In genomic region chr8:19247280-19247679, GRCm38 (mm10) we compare ENCODE assay signal across 44 mouse cellular contexts. TPM values are rescaled to one million over a fixed set of nuclear protein-coding genes. Genes with fewer than 3 reads are reported as not detected.
"Had no signal": no experiment of that assay in that cellular context is flagged by ENCODE, and none has a peak within 500 bp of the region (broad histone marks: within the 10 kb centered on the region; RNA-seq: fewer than 3 reads in every experiment).

Gene Defb5, plus strand, starts transcription at chr8:19247580.

- H3K9me3 ChIP-seq: heart, embryonic 10.5 days; heart, embryonic 15.5 days; hindbrain, embryonic 13.5 days; hindbrain, embryonic 15.5 days; intestine, embryonic 15.5 days had no signal

- ATAC-seq: hindbrain, embryonic 16.5 days; hindbrain, postnatal 0 days; inflammation-experienced regulatory T-cells, adult 6 months; intestine, embryonic 15.5 days; intestine, embryonic 16.5 days; intestine, postnatal 0 days had no signal

- DNase-seq: heart, postnatal 10 days; heart, postnatal 14 days; heart, postnatal 36 days; heart, postnatal 4 days; kidney, adult 11 months; kidney, adult 18-20 months; kidney, adult 2 months; kidney, adult 8-10 months; kidney, adult 9 months; kidney, postnatal 10 days; kidney, postnatal 14 days; kidney, postnatal 25 days; kidney, postnatal 36 days; kidney, postnatal 4 days; layer of hippocampus, adult 9-11 months; layer of hippocampus, postnatal 36 days had no signal

- H3K27me3 ChIP-seq: heart, embryonic 12.5 days; heart, embryonic 13.5 days; heart, embryonic 15.5 days; hindbrain, embryonic 12.5 days; hindbrain, embryonic 13.5 days; hindbrain, embryonic 15.5 days; intestine, embryonic 15.5 days; kidney, embryonic 15.5 days had no signal

- H3K27ac ChIP-seq: heart, embryonic 10.5 days; heart, embryonic 13.5 days; heart, embryonic 15.5 days; hindbrain, embryonic 10.5 days; hindbrain, embryonic 12.5 days; hindbrain, embryonic 13.5 days; hindbrain, embryonic 14.5 days; hindbrain, embryonic 15.5 days; hindbrain, postnatal 0 days; intestine, embryonic 15.5 days; kidney, embryonic 15.5 days; kidney, postnatal 0 days; layer of hippocampus, adult 2 months; left cerebral cortex, adult 2 months had no signal

- H3K4me3 ChIP-seq: heart, embryonic 10.5 days; heart, embryonic 12.5 days; heart, embryonic 13.5 days; heart, embryonic 15.5 days; hindbrain, embryonic 10.5 days; hindbrain, embryonic 12.5 days; hindbrain, embryonic 13.5 days; hindbrain, embryonic 15.5 days; intestine, embryonic 15.5 days; kidney, embryonic 15.5 days; layer of hippocampus, adult 2 months; left cerebral cortex, adult 2 months had no signal

- H3K4me1 ChIP-seq: heart, embryonic 10.5 days; heart, embryonic 12.5 days; heart, embryonic 13.5 days; heart, embryonic 15.5 days; hindbrain, embryonic 10.5 days; hindbrain, embryonic 12.5 days; hindbrain, embryonic 13.5 days; hindbrain, embryonic 15.5 days; intestine, embryonic 15.5 days; kidney, embryonic 15.5 days had no signal

- H3K36me3 ChIP-seq: heart, embryonic 10.5 days; heart, embryonic 12.5 days; heart, embryonic 13.5 days; heart, embryonic 15.5 days; hindbrain, embryonic 10.5 days; hindbrain, embryonic 12.5 days; hindbrain, embryonic 13.5 days; hindbrain, embryonic 15.5 days; intestine, embryonic 15.5 days; kidney, embryonic 15.5 days had no signal

- H3K4me2 ChIP-seq: heart, embryonic 11.5 days; heart, embryonic 12.5 days; heart, embryonic 13.5 days; heart, embryonic 15.5 days; hindbrain, embryonic 12.5 days; hindbrain, embryonic 13.5 days; hindbrain, embryonic 14.5 days; hindbrain, embryonic 15.5 days; intestine, embryonic 15.5 days; kidney, embryonic 15.5 days had no signal

- H3K9ac ChIP-seq: heart, embryonic 12.5 days; heart, embryonic 13.5 days; heart, embryonic 15.5 days; hindbrain, embryonic 12.5 days; hindbrain, embryonic 13.5 days; hindbrain, embryonic 14.5 days; hindbrain, embryonic 15.5 days; intestine, embryonic 15.5 days; kidney, embryonic 15.5 days had no signal

RNA-seq across cellular contexts. Expression of gene Defb5, which starts in this region (rescaled TPM):
- polyA plus RNA-seq: heart, embryonic 10.5 days; heart, embryonic 11.5 days; heart, embryonic 12.5 days; heart, embryonic 13.5 days; heart, embryonic 14.5 days; heart, embryonic 15.5 days; heart, embryonic 16.5 days; heart, postnatal 0 days; hindbrain, embryonic 10.5 days; hindbrain, embryonic 11.5 days; hindbrain, embryonic 12.5 days; hindbrain, embryonic 13.5 days; hindbrain, embryonic 14.5 days; hindbrain, embryonic 15.5 days; hindbrain, embryonic 16.5 days; hindbrain, postnatal 0 days; inflammation-experienced regulatory T-cells, adult 6 months; intestine, embryonic 14.5 days; intestine, embryonic 15.5 days; intestine, embryonic 16.5 days; intestine, postnatal 0 days; kidney, adult 2 months; kidney, embryonic 14.5 days; kidney, embryonic 15.5 days; kidney, embryonic 16.5 days; kidney, postnatal 0 days; large intestine, adult 2 months had no signal
